Mouse (Mus musculus): ENCODE data around the gene Mxra7.
"Not testable (repeated sequence)": the region's sequence is repeated elsewhere in the genome, so short reads cannot be mapped to it uniquely, and the experiment has no call there.

The Mxra7 gene

DNA sequence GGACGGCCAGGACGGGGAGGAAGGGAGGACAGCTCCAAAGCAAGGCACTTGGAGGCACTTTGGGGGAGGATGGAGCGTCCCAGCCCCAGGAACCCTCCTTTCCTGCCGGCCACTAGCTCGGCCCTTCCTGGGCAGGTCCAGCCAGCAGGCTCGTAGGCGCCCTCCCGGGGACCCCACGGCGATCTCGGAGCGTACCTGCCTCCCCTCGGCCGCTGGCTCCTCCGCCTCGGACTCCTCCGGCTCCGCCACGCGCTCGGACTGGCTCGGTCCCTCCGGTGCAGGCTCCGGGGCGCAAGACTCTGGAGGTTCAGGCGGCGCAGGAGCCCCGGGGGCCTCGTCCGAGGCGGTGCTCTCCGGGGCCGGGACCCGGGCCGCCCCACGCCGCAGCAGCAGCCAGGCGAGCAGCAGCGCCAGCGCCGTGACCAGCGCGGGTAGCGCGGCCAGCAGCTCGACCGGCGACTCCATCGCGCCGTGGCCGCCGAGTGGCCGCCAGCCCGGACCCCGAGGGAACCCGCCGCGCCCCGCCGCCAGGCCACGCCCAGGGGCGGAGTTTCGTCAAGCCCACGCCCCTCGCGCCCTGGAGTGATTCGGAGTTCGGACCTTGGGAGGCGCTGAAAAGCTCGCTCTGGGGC, at the start of gene Mxra7:
Mxra7 (minus strand) TSS at position 513 of the 632 bp plus-strand sequence.
- peak; percentile 84 to 88 for DNase-seq (ENCODE audit: low spot score in 2 of 2)

DNA sequence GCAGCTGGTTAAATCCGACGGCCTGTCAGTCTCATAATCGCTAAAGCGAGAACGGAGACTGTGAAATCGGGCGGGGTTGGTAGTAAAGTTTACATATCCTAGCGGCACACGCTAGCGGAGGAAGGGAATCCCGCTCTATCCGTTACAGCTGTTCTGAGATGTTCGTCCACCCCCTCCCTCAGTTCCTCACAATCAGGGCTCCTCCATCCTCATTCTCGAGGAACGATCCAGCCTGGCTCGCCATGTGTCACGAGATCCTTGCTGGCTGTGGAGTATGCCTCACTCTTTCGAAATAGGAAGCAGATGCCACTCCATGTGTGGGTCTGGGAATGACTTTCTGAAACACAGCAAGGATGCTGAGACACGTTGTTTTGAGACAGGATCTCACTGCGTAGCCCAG, 46.1 kb upstream of the Mxra7 start:
- no peak for DNase-seq (ENCODE audit: low spot score in 2 of 2)

DNA sequence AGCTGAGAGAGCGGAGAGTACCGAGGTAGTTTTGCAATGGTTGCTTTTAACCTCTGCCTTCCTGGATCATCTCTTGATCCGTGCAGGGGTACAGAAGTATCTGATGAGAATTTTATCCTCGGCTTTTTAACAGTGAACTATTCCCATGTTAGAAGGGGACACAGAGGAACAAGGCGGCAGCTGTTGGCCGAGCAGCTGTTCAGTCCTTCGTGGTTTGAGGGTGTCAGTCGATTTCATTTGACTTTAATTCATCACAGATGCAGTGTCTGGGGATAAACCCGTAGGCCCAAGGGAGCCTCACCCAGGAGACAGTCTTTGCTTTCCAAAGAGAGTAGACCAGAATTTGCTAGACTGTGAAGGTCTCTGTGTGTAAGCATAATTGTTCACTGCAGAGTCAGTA, 43.7 kb upstream of the Mxra7 start:
- DNase-seq (ENCODE audit: low spot score in 2 of 2) = no peak

DNA sequence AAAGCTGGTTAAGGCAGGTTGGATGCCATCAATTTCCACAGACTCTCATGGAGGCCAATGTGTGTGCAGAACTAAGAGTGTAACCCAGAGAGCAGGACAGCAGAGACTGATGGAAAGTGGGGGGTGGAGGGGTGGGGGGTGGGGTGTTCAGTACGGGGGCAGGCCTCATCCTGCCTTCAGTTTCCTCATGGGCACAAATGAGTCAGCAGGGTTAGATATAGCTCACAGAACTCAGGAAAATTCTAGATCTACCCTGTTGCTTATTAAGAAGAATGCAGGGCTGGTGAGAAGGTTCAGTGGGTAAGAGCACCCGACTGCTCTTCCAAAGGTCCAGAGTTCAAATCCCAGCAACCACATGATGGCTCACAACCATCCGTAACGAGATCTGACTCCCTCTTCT, 41.8 kb upstream of the Mxra7 start:
- DNase-seq (ENCODE audit: low spot score in 2 of 2) = no peak

DNA sequence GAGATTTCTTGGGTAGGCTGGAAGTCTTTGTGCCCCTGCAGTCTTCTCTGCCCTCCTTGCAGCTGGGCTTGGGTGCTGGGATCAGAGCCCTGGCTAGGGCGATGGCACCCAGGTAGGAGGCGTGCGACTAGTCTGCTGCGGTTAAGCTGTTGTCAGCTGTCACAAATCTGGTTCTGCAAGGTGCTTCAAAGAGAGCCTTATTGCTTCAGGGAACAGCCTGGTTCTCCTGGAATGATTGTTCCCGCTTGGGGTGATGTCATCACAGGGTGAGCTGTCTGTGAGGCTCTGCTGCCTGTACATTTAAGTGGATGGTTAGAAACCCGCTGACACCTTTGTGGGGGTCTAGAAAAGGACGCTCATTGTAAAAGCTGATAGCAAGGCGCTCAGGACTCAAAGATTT, 41.4 kb upstream of the Mxra7 start:
- no peak for DNase-seq (ENCODE audit: low spot score in 2 of 2)

DNA sequence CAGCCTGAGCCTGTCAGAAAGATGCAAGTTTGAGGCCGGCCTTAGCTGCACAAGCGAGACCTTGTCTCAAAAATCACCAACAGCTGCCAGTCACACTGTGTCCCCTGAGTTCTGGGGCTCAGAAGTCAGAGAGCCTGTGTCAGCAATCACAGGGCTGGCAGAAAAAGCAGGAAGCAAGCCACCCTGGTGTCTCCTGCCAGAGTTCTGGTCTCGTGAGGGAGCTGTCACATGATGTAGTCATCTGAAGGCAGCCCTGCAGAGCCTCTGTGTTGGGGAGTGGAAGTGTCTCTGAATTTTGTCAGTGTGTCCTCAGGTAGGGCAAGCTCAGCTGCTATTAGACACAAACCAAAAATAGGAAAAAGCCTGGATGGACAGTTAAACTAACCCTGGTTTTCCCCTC, 40.3 kb upstream of the Mxra7 start:
- no peak for DNase-seq (ENCODE audit: low spot score in 2 of 2)

DNA sequence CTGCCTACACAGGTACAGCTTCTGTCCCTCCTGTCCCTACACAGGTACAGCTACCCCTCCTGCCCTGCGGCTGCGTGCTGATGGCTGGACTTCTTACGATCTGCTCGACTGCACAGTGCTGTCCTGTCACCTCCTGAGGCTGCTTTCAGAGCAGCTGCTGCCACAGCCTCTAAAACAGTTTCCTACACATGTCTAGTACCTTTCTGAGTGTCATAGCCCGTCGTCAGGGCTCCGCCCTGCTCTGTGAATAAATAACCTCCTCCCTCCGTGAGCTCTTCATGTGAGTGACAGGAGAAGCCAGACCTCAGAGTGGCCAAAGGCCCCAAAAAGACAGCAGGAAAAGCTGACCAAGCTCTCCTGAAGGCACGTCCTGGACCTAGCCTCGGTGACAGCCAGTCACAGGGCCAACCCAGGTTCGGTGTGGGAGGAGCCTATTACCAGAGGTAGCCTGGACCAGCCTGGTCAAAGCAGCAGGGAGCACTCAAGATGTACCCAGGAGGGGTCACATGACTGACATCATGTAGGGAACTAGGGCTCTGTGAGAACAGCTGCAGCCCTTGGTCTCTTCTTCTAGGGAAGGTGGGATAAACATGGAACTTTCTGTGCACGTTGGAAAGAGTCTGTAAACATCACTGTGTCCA, 38.2 kb upstream of the Mxra7 start:
- DNase-seq (ENCODE audit: low spot score in 2 of 2) = no peak

DNA sequence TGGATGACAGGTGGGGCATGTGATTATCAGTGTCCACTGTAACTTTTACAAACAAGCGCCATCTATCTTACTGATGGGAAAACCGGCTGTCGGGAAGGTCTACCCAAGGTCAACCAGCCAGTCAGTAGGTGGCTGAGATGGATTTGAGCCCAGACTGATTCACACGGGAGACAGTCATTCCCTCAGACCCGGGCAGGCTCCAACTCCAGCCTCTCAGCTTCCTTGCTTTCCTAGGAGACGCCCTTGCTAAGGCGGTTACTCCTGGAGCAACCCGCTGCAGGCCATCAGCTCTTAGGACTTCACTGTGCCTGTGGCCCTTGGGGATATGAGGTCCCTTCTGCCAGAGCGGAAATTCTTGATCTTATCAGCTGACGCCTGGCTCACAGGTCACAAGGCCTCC, 36.6 kb upstream of the Mxra7 start:
- DNase-seq (ENCODE audit: low spot score in 2 of 2) = no peak

DNA sequence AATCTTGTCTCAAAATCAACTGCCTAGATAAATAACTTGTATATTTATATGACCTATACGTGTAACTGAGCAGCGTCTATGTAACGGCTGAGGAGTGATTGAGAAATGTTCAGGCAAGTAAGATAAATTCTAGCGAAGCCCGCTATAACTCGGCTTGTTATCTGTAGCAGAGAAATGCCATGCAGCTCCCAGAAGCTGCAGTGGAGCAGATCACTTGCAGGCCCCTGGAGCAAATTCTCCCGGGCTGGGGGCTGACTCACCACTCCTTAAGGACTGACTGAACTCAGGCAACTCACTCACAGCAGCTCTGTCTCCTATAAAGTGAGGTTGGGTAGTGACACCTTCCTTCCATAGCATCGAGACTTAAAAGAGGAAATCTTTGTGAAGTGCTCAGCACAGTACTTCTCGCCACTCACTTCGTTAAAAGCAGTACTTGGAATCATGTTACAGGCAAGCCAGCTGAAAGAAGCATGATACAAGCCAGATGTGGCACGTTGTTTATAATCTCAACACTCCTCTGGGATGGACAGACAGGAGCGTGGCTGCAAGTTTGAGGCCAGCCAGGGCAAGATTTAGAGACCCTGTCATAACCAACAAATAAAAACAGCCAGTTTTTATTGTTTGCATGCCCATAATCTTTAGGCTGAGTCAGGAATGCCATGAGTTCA, 29.5 kb upstream of the Mxra7 start:
- DNase-seq (ENCODE audit: low spot score in 2 of 2) = no peak

DNA sequence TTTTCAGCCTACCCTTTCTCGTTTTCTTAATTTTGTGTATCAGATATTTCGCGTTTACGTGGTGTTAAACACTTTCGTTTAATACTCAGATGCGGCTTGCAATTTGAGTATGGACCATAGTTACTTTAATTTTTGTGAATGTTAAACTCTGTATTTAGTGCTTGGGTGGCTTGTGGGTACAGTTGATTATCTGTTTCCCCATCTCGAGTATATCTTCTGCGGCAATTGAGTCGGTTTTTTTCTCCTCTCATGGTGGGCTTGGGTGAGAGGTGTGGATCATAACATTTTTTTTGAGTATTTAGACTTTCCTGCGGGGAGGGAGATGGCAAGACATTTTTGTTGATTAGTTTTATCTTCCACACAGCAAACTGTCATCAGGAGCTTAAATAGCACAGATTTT, 26.4 kb upstream of the Mxra7 start:
- no peak for DNase-seq (ENCODE audit: low spot score in 2 of 2)

DNA sequence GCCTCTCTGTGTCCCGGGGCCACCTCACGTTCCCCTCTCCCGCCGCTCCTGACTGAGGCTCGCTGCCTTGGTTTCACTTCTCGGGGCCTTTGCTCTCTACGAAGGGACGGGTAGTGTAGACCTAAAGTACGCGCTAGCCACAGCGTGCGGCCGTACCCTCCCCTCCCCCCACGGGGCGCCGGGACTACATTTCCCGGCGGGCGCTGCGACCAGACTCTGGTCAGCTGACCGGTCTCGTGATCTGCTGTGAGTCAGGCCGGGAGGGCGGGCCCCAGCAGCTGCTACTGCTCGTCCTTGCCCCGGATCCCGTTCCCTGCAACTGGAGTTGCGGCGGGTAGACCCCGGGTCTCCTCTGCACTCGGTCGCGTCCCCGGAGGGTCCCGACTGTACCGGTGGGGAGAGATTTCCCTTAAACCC, 25.7 kb upstream of the Mxra7 start:
- DNase-seq (ENCODE audit: low spot score in 2 of 2) = peak; percentile 95 to 97

DNA sequence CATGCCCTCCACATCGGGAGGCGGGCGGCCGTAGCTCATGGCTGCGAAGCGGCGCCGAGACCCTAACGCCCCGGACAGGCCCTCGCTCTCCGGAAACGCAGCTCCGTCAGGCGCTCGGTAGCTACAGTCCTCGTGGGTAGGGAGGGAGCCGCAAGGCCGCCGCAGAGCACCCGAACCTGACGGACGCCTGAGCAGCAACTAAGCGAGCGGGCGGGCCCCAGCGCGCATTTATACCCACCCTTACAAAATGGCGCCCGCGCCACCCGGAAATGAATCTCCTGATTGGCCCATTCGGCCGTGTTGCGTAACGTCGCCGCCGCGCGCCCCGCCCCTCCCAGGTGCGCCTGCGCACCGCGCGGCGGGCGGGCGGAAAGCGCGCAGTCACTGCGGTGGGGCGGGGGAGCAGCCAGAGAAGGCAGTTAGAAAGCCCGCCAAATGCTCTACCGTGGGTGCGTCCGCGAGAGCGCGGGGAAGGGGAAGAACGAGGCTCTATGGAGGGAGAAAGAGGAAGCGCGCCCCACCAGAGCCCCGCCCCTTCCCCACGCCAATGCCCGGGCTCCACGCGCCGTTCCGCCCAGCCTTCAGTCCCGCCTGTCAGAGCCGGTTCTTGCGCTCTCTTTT, 25.2 kb upstream of the Mxra7 start, which contains the start of gene Srsf2:
Srsf2 (minus strand) TSS at position 204 of the 621 bp plus-strand sequence.
- peak; percentile 97 for DNase-seq (ENCODE audit: low spot score in 2 of 2)

DNA sequence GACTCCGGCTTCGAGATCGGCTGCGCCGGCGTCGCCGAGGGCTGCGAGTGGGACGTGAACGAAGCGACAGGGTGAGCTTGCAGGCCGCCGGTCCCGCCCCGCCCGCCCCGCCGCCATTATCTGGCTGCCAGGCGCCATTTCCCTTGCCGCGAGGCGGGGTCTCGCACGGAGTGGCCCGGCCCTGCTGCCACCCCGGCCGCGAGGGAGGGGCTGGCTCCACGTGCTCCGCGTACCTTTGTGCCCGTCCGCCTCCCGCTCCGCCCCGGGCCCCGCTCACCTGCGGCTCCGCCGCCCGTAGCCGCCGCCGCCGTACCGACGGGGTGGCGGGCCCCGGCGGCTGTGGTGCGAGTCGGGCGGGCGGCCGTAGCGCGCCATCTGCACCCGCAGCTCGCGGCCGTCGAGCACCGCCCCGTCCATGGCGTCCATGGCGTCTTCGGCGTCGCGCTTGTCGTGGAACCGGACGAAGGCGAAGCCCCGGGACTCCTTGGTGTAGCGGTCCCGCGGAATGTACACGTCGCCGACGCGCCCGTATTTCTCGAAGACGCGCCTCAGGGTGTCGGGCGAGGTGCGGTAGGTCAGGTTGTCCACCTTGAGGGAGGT, 24.5 kb upstream of the Mxra7 start, which contains the start of gene Mfsd11:
Mfsd11 (plus strand) TSS at position 150 of the 600 bp plus-strand sequence.
- DNase-seq (ENCODE audit: low spot score in 2 of 2) = peak; percentile 79 to 81

DNA sequence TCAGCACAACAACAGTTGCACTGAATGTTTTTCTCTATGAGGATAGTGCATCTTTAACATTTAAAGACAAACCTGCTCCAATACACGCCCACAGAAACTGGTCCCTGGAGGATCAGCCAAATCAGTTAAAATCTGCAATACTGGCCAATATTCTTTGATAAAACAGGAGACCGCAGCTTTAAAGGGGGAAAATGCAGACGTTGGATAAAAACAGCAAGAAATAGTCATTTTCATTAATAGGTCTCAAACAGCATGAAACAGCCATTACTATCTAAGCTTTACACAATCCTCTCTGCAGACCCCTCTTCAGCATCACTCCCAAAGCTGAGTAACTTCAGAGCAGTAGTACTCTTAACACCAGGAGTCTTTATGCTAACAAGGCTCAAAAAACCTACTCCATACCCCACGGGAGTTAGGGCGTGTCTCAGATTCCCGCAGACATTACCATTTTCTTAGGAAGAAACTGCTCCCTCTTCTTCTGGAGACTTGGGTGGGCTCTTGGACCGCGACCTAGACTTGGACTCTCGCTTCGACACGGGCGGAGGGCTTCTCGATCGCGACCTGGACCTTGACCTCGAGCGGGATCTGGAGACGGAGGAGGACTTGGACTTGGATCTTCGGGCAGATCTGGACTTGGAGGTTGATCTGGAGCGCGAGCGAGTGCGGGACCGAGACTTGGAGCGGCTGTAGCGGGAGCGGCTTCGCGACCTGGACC, 23.9 kb upstream of the Mxra7 start:
- DNase-seq (ENCODE audit: low spot score in 2 of 2) = no peak

DNA sequence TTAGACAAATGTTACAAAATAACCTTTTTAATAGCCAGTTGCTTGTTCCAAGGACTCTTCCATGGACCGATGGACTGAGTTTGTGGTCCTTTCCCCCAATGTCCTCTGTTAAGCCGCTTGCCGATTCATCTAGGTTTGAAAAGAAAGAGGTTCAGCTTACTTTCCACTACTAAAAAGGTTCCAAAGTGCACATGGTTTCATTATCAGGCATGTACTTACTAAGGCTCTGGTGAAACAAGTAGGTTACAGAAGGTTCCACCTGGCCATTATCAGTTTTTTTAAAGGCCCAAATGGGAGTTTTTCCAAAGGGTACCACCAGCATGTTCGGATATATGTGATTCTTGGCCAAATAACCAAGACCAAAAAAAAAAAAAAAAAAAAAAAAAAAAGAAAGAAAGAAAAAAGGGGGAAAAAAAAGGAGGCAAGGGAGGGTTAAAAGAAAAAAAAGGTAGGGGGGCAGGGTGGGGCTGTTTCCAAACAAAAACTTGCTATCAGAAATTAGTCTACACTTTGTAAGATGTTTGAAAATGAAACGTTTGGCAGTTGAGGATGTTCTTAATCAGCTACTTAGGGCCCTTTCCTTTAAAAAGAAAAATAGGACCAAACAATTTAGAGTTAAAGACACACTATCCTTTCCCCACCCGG, 23.1 kb upstream of the Mxra7 start:
- no peak for DNase-seq (ENCODE audit: low spot score in 2 of 2)

DNA sequence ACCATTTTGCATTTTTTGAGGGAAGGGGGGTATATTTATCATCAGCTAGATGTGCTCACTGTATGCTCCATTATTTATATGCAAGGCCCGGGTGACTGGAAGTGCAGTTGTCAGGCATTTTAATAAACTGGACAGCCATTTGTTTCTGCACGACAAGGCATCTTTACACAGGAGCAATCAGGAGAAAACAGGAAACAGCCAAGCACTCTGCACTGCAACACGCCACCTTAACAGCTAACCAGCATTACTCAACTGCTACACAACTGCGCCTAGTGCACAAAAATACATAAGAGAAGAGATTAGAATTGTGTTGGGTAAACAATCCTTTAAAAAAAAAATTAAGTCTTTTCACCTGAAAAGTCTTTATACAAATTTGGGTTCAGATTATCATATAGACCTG, 22.2 kb upstream of the Mxra7 start:
- DNase-seq (ENCODE audit: low spot score in 2 of 2) = no peak

DNA sequence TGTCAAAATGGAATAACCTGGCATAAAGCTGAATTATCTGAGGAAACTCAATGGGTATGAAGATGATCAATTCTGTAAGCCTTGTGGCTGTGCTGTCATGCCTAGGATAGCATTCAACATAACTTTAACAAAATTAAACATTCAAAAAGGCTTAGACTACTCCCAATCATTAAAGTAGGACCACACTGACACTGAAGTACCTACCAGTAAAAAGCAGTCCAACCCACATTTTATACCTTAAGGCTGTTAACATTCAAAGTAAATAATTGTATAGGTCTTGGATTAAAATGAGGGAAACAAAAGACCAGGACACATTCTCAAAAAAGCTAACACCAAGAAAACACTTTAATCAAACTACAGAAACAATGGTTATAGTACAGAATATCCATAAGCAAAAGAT, 21.7 kb upstream of the Mxra7 start:
- no peak for DNase-seq (ENCODE audit: low spot score in 2 of 2)

DNA sequence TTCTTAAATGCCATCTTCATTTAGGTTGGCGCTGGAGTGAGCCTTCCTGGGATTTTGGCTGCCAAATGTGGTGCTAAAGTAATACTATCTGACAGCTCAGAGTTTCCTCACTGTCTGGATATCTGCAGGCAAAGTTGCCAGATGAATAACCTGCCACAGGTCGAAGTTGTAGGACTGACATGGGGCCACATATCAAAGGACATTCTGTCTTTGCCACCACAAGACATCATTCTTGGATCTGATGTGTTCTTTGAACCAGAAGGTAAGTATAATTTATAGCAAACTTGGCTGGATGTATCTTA, 21.0 kb upstream of the Mxra7 start:
- not testable (repeated sequence) for DNase-seq (ENCODE audit: low spot score in 2 of 2)

DNA sequence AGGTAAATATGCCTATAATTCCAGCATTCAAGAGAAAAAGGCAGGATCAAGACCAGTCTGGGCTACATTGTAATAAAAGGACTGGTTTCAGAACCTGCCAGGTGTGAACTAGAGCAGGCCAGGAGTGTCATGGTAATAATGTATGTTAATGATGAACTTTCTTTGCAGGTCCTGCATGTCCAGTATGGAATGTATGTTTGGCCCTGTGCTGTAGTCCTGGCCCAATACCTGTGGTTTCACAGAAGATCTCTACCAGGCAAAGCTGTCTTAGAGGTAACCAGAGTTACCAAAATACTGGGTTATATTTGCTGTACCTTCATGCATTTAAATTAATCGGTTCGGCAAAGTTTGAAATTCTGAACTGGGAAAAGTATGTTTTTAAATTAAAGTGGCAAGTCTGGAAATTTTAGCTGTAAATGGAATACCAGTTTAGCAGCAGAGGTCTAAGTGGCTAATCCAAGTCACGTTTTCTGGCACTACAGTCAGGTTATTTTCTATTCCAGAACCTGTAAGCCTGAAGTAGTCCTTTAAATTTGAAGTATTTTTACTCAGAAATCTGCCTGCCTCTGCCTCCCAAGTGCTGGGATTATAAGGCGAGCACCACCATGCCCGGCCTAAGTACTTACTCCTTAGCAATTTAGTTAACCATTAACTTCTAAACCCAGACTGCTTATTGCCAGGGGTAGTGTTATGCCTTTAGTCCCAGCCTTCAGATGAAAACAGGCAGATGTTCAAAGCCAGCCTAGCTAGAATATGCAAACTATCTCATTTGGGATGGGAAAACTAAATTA, 20.4 kb upstream of the Mxra7 start:
- no peak for DNase-seq (ENCODE audit: low spot score in 2 of 2)

Measured in urinary bladder, postnatal 4 days (tissue).